Mouse (Mus musculus): ENCODE measurements at regions not wholly inside any gene's neighbourhood (a gene's known extent, or its start where the extent isn't known, plus 50 kb on each side); places are given as distances from the start of the nearest gene placed in this dataset.

GRCm38 (mm10) chr12:15741219-15741618 is 75.5 kb downstream of the Trib2 start:
- DNase-seq (ENCODE audit: low spot score) = no peak

- DNase-seq (ENCODE audit: low spot score) = no peak
These were observed 77.7 kb downstream of the Trib2 start for GRCm38 (mm10) chr12:15738989-15739388.

GRCm38 (mm10) chr12:15731261-15731660 is 85.5 kb downstream of the Trib2 start:
- peak; percentile 12 for DNase-seq (ENCODE audit: low spot score)

GRCm38 (mm10) chr12:15729696-15730095 is 87.0 kb downstream of the Trib2 start:
- peak; percentile 16 for DNase-seq (ENCODE audit: low spot score)

GRCm38 (mm10) chr12:15723529-15723928 is 93.2 kb downstream of the Trib2 start:
- DNase-seq (ENCODE audit: low spot score) = no peak

- DNase-seq (ENCODE audit: low spot score) = no peak
These were observed 94.6 kb downstream of the Trib2 start for GRCm38 (mm10) chr12:15722161-15722560.

GRCm38 (mm10) chr12:15720171-15720570 is 96.6 kb downstream of the Trib2 start:
- DNase-seq (ENCODE audit: low spot score) = no peak

- peak; percentile 13 for DNase-seq (ENCODE audit: low spot score)
These were observed 97.9 kb downstream of the Trib2 start for GRCm38 (mm10) chr12:15718827-15719226.

GRCm38 (mm10) chr12:15717989-15718388 is 98.7 kb downstream of the Trib2 start:
- peak; percentile 50 for DNase-seq (ENCODE audit: low spot score)

GRCm38 (mm10) chr12:15717342-15717741 is 99.4 kb downstream of the Trib2 start:
- no peak for DNase-seq (ENCODE audit: low spot score)

- DNase-seq (ENCODE audit: low spot score) = no peak
These were observed 103.1 kb downstream of the Trib2 start for GRCm38 (mm10) chr12:15713623-15714022.

- DNase-seq (ENCODE audit: low spot score) = no peak
These were observed 109.1 kb downstream of the Trib2 start for GRCm38 (mm10) chr12:15707570-15708095.

GRCm38 (mm10) chr12:15704412-15704811 is 112.3 kb downstream of the Trib2 start:
- DNase-seq (ENCODE audit: low spot score) = peak; percentile 74

GRCm38 (mm10) chr12:15702137-15702536 is 114.6 kb downstream of the Trib2 start:
- no peak for DNase-seq (ENCODE audit: low spot score)

GRCm38 (mm10) chr12:15698829-15699228 is 117.9 kb downstream of the Trib2 start:
- peak; percentile 40 for DNase-seq (ENCODE audit: low spot score)

- DNase-seq (ENCODE audit: low spot score) = peak; percentile 45
These were observed 118.5 kb downstream of the Trib2 start for GRCm38 (mm10) chr12:15698042-15698771.

GRCm38 (mm10) chr12:15688342-15688741 is 128.4 kb downstream of the Trib2 start:
- DNase-seq (ENCODE audit: low spot score) = no peak

GRCm38 (mm10) chr12:15684311-15684710 is 132.4 kb downstream of the Trib2 start:
- DNase-seq (ENCODE audit: low spot score) = no peak

- no peak for DNase-seq (ENCODE audit: low spot score)
These were observed 134.9 kb downstream of the Trib2 start for GRCm38 (mm10) chr12:15681678-15682355.

- DNase-seq (ENCODE audit: low spot score) = no peak
These were observed 140.6 kb downstream of the Trib2 start for GRCm38 (mm10) chr12:15676127-15676526.

GRCm38 (mm10) chr12:15659755-15660154 is 157.0 kb downstream of the Trib2 start:
- DNase-seq (ENCODE audit: low spot score) = no peak

- no peak for DNase-seq (ENCODE audit: low spot score)
These were observed 157.4 kb downstream of the Trib2 start for GRCm38 (mm10) chr12:15659332-15659731.

- no peak for DNase-seq (ENCODE audit: low spot score)
These were observed 158.9 kb downstream of the Trib2 start for GRCm38 (mm10) chr12:15657748-15658251.
